Mouse (Mus musculus): ENCODE measurements around the gene Vmn2r115.
"Not testable (repeated sequence)": the region's sequence is repeated elsewhere in the genome, so short reads cannot be mapped to it uniquely, and the experiment has no call there.

Gene Vmn2r115

DNA sequence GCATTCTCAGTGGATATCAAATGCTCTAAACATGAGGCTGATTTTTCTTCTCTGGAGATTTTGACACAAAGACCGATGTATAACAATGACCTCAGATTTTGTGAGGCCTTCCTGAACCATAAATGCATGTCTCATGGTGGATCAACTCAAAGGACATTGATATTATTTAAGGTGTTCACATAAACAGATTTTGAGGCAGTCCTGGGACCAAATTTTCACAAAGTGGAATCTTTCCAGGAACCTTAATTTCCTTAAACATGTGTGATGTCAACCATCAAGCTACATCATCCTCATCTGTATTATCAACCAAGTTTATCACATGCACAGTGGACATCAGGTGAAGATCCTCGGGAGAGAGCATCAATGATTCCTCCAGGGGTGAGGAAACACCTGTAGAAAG is at the start of gene Vmn2r115:
TSS of gene Vmn2r115 (plus strand) at position 301 of the 400 bp plus-strand sequence.
- not testable (repeated sequence) for DNase-seq (ENCODE audit: low read depth)

DNA sequence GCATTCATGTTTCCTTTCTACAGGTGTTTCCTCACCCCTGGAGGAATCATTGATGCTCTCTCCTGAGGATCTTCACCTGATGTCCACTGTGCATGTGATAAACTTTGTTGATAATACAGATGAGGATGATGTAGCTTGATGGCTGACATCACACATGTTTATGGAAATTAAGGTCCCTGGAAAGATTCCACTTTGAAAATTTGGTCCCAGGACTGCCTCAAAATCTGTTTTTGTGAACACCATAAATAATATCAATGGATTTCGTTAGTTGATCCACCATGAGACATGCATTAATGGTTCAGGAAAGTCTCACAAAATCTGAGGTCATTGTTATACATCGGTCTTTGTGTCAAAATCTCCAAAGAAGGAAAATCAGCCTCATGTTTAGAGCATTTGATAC is 31.1 kb upstream of the Vmn2r115 start, which contains the start of gene Vmn2r114:
TSS of gene Vmn2r114 (minus strand) at position 101 of the 400 bp plus-strand sequence.
- not testable (repeated sequence) for DNase-seq (ENCODE audit: low read depth)

GRCm38 (mm10) chr17:23330657-23331056 is 12.9 kb upstream of the Vmn2r115 start:
- no peak for DNase-seq (ENCODE audit: low read depth)

- DNase-seq (ENCODE audit: low read depth): no peak
These were observed 8.1 kb downstream of the Vmn2r115 start for GRCm38 (mm10) chr17:23351644-23352043.

DNA sequence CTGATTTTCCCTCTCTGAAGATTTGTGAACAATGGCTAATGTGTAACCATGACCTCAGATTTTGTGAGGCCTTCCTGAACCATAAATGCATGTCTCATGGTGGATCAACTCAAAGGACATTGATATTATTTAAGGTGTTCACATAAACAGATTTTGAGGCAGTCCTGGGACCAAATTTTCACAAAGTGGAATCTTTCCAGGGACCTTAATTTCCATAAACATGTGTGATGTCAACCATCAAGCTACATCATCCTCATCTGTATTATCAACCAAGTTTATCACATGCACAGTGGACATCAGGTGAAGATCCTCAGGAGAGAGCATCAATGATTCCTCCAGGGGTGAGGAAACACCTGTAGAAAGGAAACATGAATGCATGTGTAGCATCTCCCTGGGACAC is 40.8 kb downstream of the Vmn2r115 start, which contains the start of gene Vmn2r116:
TSS of gene Vmn2r116 (plus strand) at position 301 of the 400 bp plus-strand sequence.
- DNase-seq (ENCODE audit: low read depth): not testable (repeated sequence)

Measured in 416B (cell line).